Mouse (Mus musculus) MEL (cell line): ENCODE results near the gene Zfp954. TPM values are rescaled to one million over a fixed set of nuclear protein-coding genes. Genes with fewer than 3 reads are reported as not detected.

ENCODE experiments used
- DNase-seq: peaks from one replicate; pipeline ENCODE4 v3.0.0; 2011; ENCODE audit warnings: low read depth, low spot score
- H3K27ac ChIP-seq: 2 replicates; pipeline ENCODE4 v1.5.1; 2012; ENCODE audit warnings: low read depth, mild to moderate bottlenecking, control low read depth, low read length, moderate library complexity; ENCODE audit not compliant: control insufficient read depth
- H3K27me3 ChIP-seq, 2 experiments: fragments of 150-350 bp in 1 of 2; sonication (generic) in 1 of 2; 2 replicates each; pipeline ENCODE4 v1.6.1; 2012; ENCODE audit warnings: low read length in 2 of 2, mild to moderate bottlenecking in 2 of 2, improper control_type of control experiment in 1 of 2, moderate library complexity in 1 of 2; ENCODE audit not compliant: insufficient read depth in 2 of 2, control insufficient read depth in 1 of 2
- H3K36me3 ChIP-seq, 2 experiments: 2 replicates each; pipeline ENCODE4 v1.6.1; 2012 to 2014; ENCODE audit warnings: low read length in 2 of 2, improper control_type of control experiment in 1 of 2, inconsistent platforms in 1 of 2, mild to moderate bottlenecking in 1 of 2; ENCODE audit not compliant: insufficient read depth in 2 of 2, control insufficient read depth in 1 of 2
- H3K4me1 ChIP-seq, 2 experiments: fragments of 150-350 bp in 1 of 2; sonication (generic) in 1 of 2; 2 replicates each; pipeline ENCODE4 v1.6.1; 2012; ENCODE audit warnings: low read length in 2 of 2, improper control_type of control experiment in 1 of 2, mild to moderate bottlenecking in 1 of 2; ENCODE audit not compliant: insufficient read depth in 2 of 2, control insufficient read depth in 1 of 2
- H3K4me3 ChIP-seq, 2 experiments: fragments of 150-350 bp in 1 of 2; sonication (generic) in 1 of 2; 2 replicates each; pipeline ENCODE4 v1.5.1; 2012; ENCODE audit warnings: low read depth in 2 of 2, low read length in 2 of 2, mild to moderate bottlenecking in 2 of 2, moderate library complexity in 2 of 2, control low read depth in 1 of 2, improper control_type of control experiment in 1 of 2; ENCODE audit not compliant: control insufficient read depth in 1 of 2, insufficient read depth in 1 of 2
- H3K79me2 ChIP-seq: 2 replicates; pipeline ENCODE4 v1.6.1; 2012; ENCODE audit warnings: mild to moderate bottlenecking, low read length, moderate library complexity; ENCODE audit not compliant: control insufficient read depth, poor library complexity, insufficient read depth
- H3K9ac ChIP-seq: 2 replicates; pipeline ENCODE4 v1.6.1; 2012; ENCODE audit warnings: low read depth, mild to moderate bottlenecking, control low read depth, low read length, moderate library complexity; ENCODE audit not compliant: control insufficient read depth, poor library complexity, severe bottlenecking
- H3K9me3 ChIP-seq: fragments of 150-350 bp; sonication (generic); replicated peaks from 2 replicates; pipeline ENCODE4 v1.6.1; 2012; ENCODE audit warnings: mild to moderate bottlenecking, low read length, improper control_type of control experiment, moderate library complexity; ENCODE audit not compliant: insufficient read depth
- CTCF ChIP-seq, 3 experiments: IDR thresholded peaks in 2 of 3; conservative IDR thresholded peaks in 1 of 3; 2 replicates each; pipeline ENCODE4 v1.5.1; 2011 to 2012; ENCODE audit warnings: low read length in 3 of 3, low read depth in 2 of 3, mild to moderate bottlenecking in 2 of 3, improper control_type of control experiment in 1 of 3, inconsistent platforms in 1 of 3, mixed read lengths in 1 of 3, moderate library complexity in 1 of 3; ENCODE audit not compliant: control insufficient read depth in 1 of 3, insufficient read depth in 1 of 3, poor library complexity in 1 of 3, severe bottlenecking in 1 of 3
- E2F4 ChIP-seq: IDR thresholded peaks from 2 replicates; pipeline ENCODE4 v1.6.1; 2011; ENCODE audit warnings: low read depth, low read length, improper control_type of control experiment, borderline replicate concordance
- ELF1 ChIP-seq: IDR thresholded peaks from 2 replicates; pipeline ENCODE4 v1.6.1; 2014; ENCODE audit warnings: low read depth, mild to moderate bottlenecking, inconsistent platforms, low read length, improper control_type of control experiment, moderate library complexity
- EP300 ChIP-seq, 2 experiments: IDR thresholded peaks; 2 replicates each; pipeline ENCODE4 v1.6.1; 2011; ENCODE audit warnings: improper control_type of control experiment in 2 of 2, low read length in 2 of 2, low read depth in 1 of 2, mild to moderate bottlenecking in 1 of 2
- GABPA ChIP-seq: IDR thresholded peaks from 2 replicates; pipeline ENCODE4 v1.6.1; 2012; ENCODE audit warnings: low read depth, mild to moderate bottlenecking, inconsistent platforms, low read length, improper control_type of control experiment, moderate library complexity
- GATA1 ChIP-seq: IDR thresholded peaks from 2 replicates; pipeline ENCODE4 v1.6.1; 2011; ENCODE audit warnings: low read depth, low read length, improper control_type of control experiment
- MAFK ChIP-seq: IDR thresholded peaks from 2 replicates; pipeline ENCODE4 v1.6.1; 2011; ENCODE audit warnings: low read depth, mild to moderate bottlenecking, low read length, improper control_type of control experiment, borderline replicate concordance
- MYB ChIP-seq: IDR thresholded peaks from 2 replicates; pipeline ENCODE4 v1.6.1; 2011; ENCODE audit warnings: mild to moderate bottlenecking, low read depth, low read length, improper control_type of control experiment
- NELFE ChIP-seq: IDR thresholded peaks from 2 replicates; pipeline ENCODE4 v1.6.1; 2011; ENCODE audit warnings: low read depth, low read length, improper control_type of control experiment
- POLR2A ChIP-seq, 2 experiments: IDR thresholded peaks; 2 replicates each; pipeline ENCODE4 v1.6.1; 2011 to 2012; ENCODE audit warnings: low read length in 2 of 2, mild to moderate bottlenecking in 2 of 2, control low read depth in 1 of 2, improper control_type of control experiment in 1 of 2, low read depth in 1 of 2, moderate library complexity in 1 of 2; ENCODE audit not compliant: control insufficient read depth in 1 of 2, insufficient read depth in 1 of 2, poor library complexity in 1 of 2
- POLR2AphosphoS2 ChIP-seq: IDR thresholded peaks from 2 replicates; pipeline ENCODE4 v1.6.1; 2011; ENCODE audit warnings: low read length, improper control_type of control experiment
- POLR2AphosphoS5 ChIP-seq: IDR thresholded peaks from 2 replicates; pipeline ENCODE4 v1.6.1; 2012; ENCODE audit warnings: low read depth, borderline replicate concordance, mild to moderate bottlenecking, inconsistent platforms, low read length, moderate library complexity, mixed read lengths
- RAD21 ChIP-seq: IDR thresholded peaks from 2 replicates; pipeline ENCODE4 v1.6.1; 2011; ENCODE audit warnings: mild to moderate bottlenecking, low read depth, low read length, improper control_type of control experiment
- RCOR1 ChIP-seq: IDR thresholded peaks from 2 replicates; pipeline ENCODE4 v1.6.1; 2012; ENCODE audit warnings: low read depth, mild to moderate bottlenecking, inconsistent platforms, low read length, improper control_type of control experiment
- SIN3A ChIP-seq: IDR thresholded peaks from 2 replicates; pipeline ENCODE4 v1.6.1; 2012; ENCODE audit warnings: low read length, improper control_type of control experiment, inconsistent platforms
- TBP ChIP-seq: IDR thresholded peaks from 2 replicates; pipeline ENCODE4 v1.8.0; 2011; ENCODE audit warnings: low read depth, low read length, improper control_type of control experiment
- USF1 ChIP-seq: IDR thresholded peaks from 2 replicates; pipeline ENCODE4 v1.6.1; 2014; ENCODE audit warnings: low read depth, mild to moderate bottlenecking, inconsistent platforms, low read length, improper control_type of control experiment, moderate library complexity
- ZKSCAN1 ChIP-seq: IDR thresholded peaks from 2 replicates; pipeline ENCODE4 v1.6.1; 2012; ENCODE audit warnings: low read depth, mild to moderate bottlenecking, inconsistent platforms, low read length, improper control_type of control experiment, moderate library complexity
- ZMIZ1 ChIP-seq: IDR thresholded peaks from 2 replicates; pipeline ENCODE4 v1.6.1; 2012; ENCODE audit warnings: low read depth, mild to moderate bottlenecking, inconsistent platforms, low read length, improper control_type of control experiment, moderate library complexity
- ZNF384 ChIP-seq: IDR thresholded peaks from 2 replicates; pipeline ENCODE4 v1.6.1; 2012; ENCODE audit warnings: low read depth, mild to moderate bottlenecking, inconsistent platforms, low read length, improper control_type of control experiment
- polyA plus RNA-seq, 2 experiments: library from polyadenylated mRNA; stranded (reverse) in 1 of 2; unstranded in 1 of 2; fragments of >175 nt in 1 of 2; fragments of >200 nt in 1 of 2; gene quantifications; 2 replicates each; pipeline versions ENCODE4 v1.2.1 to v1.2.4; 2012; ENCODE audit warnings: low replicate concordance in 2 of 2, low read depth in 1 of 2; ENCODE audit not compliant: insufficient read length in 2 of 2, insufficient read depth in 1 of 2, missing spikeins in 1 of 2
- total RNA-seq: library from RNA; depleted of rRNA; stranded (reverse); fragments of 300-350 nt; gene quantifications from 2 replicates; pipeline ENCODE4 v1.2.3, GENCODE M21; 2012

Gene Zfp954
- total and polyA plus RNA-seq, 3 experiments = 8.9 to 10.6 TPM; not detected in 1

DNA sequence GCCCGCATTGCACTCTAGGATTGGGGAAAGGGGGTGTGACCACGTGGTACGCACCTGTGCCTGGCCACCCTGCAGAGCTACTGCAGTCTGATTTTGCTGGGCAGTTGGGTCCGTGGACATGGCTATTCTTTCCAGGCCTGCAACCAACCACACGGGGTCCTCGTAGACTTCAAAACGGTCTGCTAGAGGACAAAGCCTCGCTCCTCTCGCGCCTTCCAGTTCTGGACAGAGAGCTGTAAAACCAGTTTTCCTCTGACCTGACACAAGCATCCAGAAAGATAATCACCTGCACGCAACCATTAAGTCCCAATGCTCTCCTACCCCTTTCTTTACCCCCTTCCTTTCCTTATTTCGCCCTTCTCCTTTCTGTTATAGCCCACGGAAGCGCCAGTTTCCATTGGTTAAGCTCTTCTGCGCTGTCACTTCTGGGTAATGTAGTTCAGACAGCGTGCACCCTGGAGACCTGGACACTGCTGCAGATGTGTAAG lies 15.1 kb upstream of the Zfp954 start, which contains the start of gene Zfp773:
Gene Zfp773, minus strand, starts transcription at position 377 of the 488 bp plus-strand sequence.
- Histone ChIP-seq H3K27ac (no peak within 1 kb of the TSS), H3K9ac (no peak within 1 kb of the TSS), H3K9me3 (no peaks in the 10 kb centered on the region), H3K27me3 (no peaks in the 10 kb centered on the region), H3K4me1 (no peaks in the 10 kb centered on the region), H3K36me3 (no peaks in the 10 kb centered on the region), H3K4me3 (no peak within 1 kb of the TSS), H3K79me2 (no peaks in the 10 kb centered on the region)
- DNase-seq = no peak
- TF ChIP-seq USF1 = no peak
- TF ChIP-seq NELFE = no peak
- no peak for TF ChIP-seq ZNF384
- no peak for TF ChIP-seq POLR2AphosphoS2
- TF ChIP-seq MYB = no peak
- no peak for TF ChIP-seq TBP
- TF ChIP-seq CTCF (IDR thresholded peaks at IDR 0.05 in 2 of 3, conservative IDR thresholded peaks at IDR 0.05 in 1 of 3; ENCODE audit: control insufficient read depth in 1 of 3, insufficient read depth in 1 of 3, low read depth in 2 of 3, low read length in 3 of 3, poor library complexity in 1 of 3, severe bottlenecking in 1 of 3) = no peak
- TF ChIP-seq ELF1 = no peak
- TF ChIP-seq POLR2A (IDR thresholded peaks at IDR 0.05; ENCODE audit: control insufficient read depth in 1 of 2, insufficient read depth in 1 of 2, low read depth in 1 of 2, low read length in 2 of 2, poor library complexity in 1 of 2) = no peak
- TF ChIP-seq RCOR1 = no peak
- no peak for TF ChIP-seq MAFK
- TF ChIP-seq POLR2AphosphoS5 = no peak
- no peak for TF ChIP-seq RAD21
- TF ChIP-seq SIN3A = no peak
- TF ChIP-seq GATA1 = no peak
- TF ChIP-seq ZMIZ1 = no peak
- no peak for TF ChIP-seq GABPA
- no peak for TF ChIP-seq EP300 (IDR thresholded peaks at IDR 0.05; ENCODE audit: low read depth in 1 of 2, low read length in 2 of 2)

DNA sequence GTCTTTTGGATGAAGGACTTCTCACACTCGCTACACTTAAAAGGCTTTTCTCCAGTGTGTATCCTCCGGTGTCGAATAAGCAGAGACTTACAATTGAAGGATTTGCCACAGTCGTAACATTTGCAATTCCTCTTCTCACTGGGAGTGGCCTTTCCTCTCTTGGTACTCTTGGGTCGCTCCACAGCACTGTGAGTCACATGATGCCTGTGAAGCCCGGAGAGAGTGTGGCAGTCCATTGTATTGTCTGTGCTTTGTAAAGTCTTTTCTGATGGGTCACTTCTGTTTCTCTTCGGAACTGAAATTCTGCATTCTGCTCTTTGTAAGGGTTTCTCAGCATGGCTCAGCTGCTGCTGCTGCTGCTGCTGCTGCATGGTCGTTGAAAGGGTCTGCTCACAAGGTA lies 11.5 kb upstream of the Zfp954 start:
- DNase-seq = no peak
- Histone ChIP-seq H3K4me3 (no peak overlapping the region), H3K4me1 (peaks cover 0 to 2% of the 10 kb centered on the region in 2 experiments; a peak in 1 of 4 replicates), H3K79me2 (no peaks in the 10 kb centered on the region), H3K9me3 (no peaks in the 10 kb centered on the region), H3K27me3 (no peaks in the 10 kb centered on the region), H3K9ac (no peak overlapping the region), H3K27ac (no peak overlapping the region), H3K36me3 (peaks cover 0 to 3% of the 10 kb centered on the region in 2 experiments; a peak in 1 of 4 replicates)
- TF ChIP-seq EP300 (IDR thresholded peaks at IDR 0.05; ENCODE audit: low read depth in 1 of 2, low read length in 2 of 2) = no peak
- TF ChIP-seq MAFK = no peak
- TF ChIP-seq E2F4 = no peak
- TF ChIP-seq RAD21 = no peak
- TF ChIP-seq POLR2AphosphoS5 = no peak
- TF ChIP-seq ZKSCAN1 = no peak
- TF ChIP-seq ELF1 = no peak
